Mouse (Mus musculus) gastrocnemius, adult 18-20 months (tissue): ENCODE measurements at regions not wholly inside any gene's neighbourhood (a gene's known extent, or its start where the extent isn't known, plus 50 kb on each side); places are given as distances from the start of the nearest gene placed in this dataset.

Experiments used
- DNase-seq: peaks from one replicate; pipeline ENCODE4 v3.0.0; 2021; ENCODE audit warnings: low spot score

- no peak for DNase-seq
Observed at GRCm38 (mm10) chr11:110588280-110588679, 189.4 kb downstream of the Map2k6 start.

- DNase-seq, result peak; percentile 30
Observed at GRCm38 (mm10) chr11:110595266-110595862, 196.4 kb downstream of the Map2k6 start.

GRCm38 (mm10) chr11:110605041-110605882 lies 206.3 kb downstream of the Map2k6 start:
- DNase-seq, result no peak

- DNase-seq, result no peak
Observed at GRCm38 (mm10) chr11:110609276-110609675, 210.4 kb downstream of the Map2k6 start.

GRCm38 (mm10) chr11:110610831-110611230 lies 211.9 kb downstream of the Map2k6 start:
- no peak for DNase-seq

GRCm38 (mm10) chr11:110632001-110632400 lies 233.1 kb downstream of the Map2k6 start:
- DNase-seq, result no peak

GRCm38 (mm10) chr11:110633351-110633750 lies 234.4 kb downstream of the Map2k6 start:
- DNase-seq, result peak; percentile 5

GRCm38 (mm10) chr11:110642485-110642884 lies 243.6 kb downstream of the Map2k6 start:
- no peak for DNase-seq

- DNase-seq, result no peak
Observed at GRCm38 (mm10) chr11:110649575-110650210, 250.8 kb downstream of the Map2k6 start.

GRCm38 (mm10) chr11:110652068-110652467 lies 253.1 kb downstream of the Map2k6 start:
- no peak for DNase-seq

- DNase-seq, result no peak
Observed at GRCm38 (mm10) chr11:110656524-110657156, 257.7 kb downstream of the Map2k6 start.

GRCm38 (mm10) chr11:110657854-110658253 lies 258.9 kb downstream of the Map2k6 start:
- no peak for DNase-seq

GRCm38 (mm10) chr11:110670626-110671508 lies 271.9 kb downstream of the Map2k6 start:
- DNase-seq, result no peak

GRCm38 (mm10) chr11:110672941-110673340 lies 274.0 kb downstream of the Map2k6 start:
- DNase-seq, result peak; percentile 8

- no peak for DNase-seq
Observed at GRCm38 (mm10) chr11:110692824-110693223, 275.0 kb upstream of the Kcnj16 start.

GRCm38 (mm10) chr11:110697067-110697466 lies 270.8 kb upstream of the Kcnj16 start:
- DNase-seq, result no peak

GRCm38 (mm10) chr11:110698342-110698741 lies 269.5 kb upstream of the Kcnj16 start:
- DNase-seq, result no peak

- no peak for DNase-seq
Observed at GRCm38 (mm10) chr11:110700976-110701375, 266.9 kb upstream of the Kcnj16 start.

- no peak for DNase-seq
Observed at GRCm38 (mm10) chr11:110702119-110702518, 265.7 kb upstream of the Kcnj16 start.

- no peak for DNase-seq
Observed at GRCm38 (mm10) chr11:110703511-110703910, 264.3 kb upstream of the Kcnj16 start.

- DNase-seq, result no peak
Observed at GRCm38 (mm10) chr11:110707328-110707727, 260.5 kb upstream of the Kcnj16 start.
